Mouse (Mus musculus): ENCODE measurements around the gene Slc25a16. TPM values are rescaled to one million over a fixed set of nuclear protein-coding genes. Genes with fewer than 3 reads are reported as not detected.

Gene Slc25a16
- polyA plus RNA-seq, 2 experiments from 2014 or later: 2.9 to 3.4 TPM

Other genes with a start within 250 kb of the Slc25a16 start
- gene Stox1, start 194.5 kb upstream of the Slc25a16 start, polyA plus RNA-seq (2017; shearing (Covaris generic)): 1 to 10 TPM; 2.2 to 3.2 TPM
- 100 to 1,000 TPM; 113 to 124 TPM for gene Ccar1, start 128.3 kb upstream of the Slc25a16 start, polyA plus RNA-seq (2017; shearing (Covaris generic))
- 1 to 10 TPM; 6.9 to 7.2 TPM for gene Tet1, start 11.6 kb upstream of the Slc25a16 start, polyA plus RNA-seq (2017; shearing (Covaris generic))
- 1 to 10 TPM; 2.0 to 3.0 TPM for gene Dna2, start 26.4 kb downstream of the Slc25a16 start, polyA plus RNA-seq (2017; shearing (Covaris generic))
- 10 to 100 TPM; 41.0 to 52.8 TPM for gene Rufy2, start 59.6 kb downstream of the Slc25a16 start, polyA plus RNA-seq (2017; shearing (Covaris generic))
- 100 to 1,000 TPM; 101 to 116 TPM for gene Hnrnph3, start 103.6 kb downstream of the Slc25a16 start, polyA plus RNA-seq (2017; shearing (Covaris generic))
- gene Pbld2, start 103.7 kb downstream of the Slc25a16 start, polyA plus RNA-seq (2017; shearing (Covaris generic)): under 1 TPM; 0.46 to 0.95 TPM
- under 1 TPM in 1 of 2 experiments, not detected in 1; 0.13 TPM for gene Pbld1, start 139.5 kb downstream of the Slc25a16 start, polyA plus RNA-seq (2017; shearing (Covaris generic))
- not detected for gene Atoh7, start 179.0 kb downstream of the Slc25a16 start, polyA plus RNA-seq (2017; shearing (Covaris generic))

Measured in CD4-positive, CD25-positive, alpha-beta regulatory T cell, adult 4 months (primary cell).